Mouse (Mus musculus): Measurements from ENCODE around the gene Qpctl.

DNA sequence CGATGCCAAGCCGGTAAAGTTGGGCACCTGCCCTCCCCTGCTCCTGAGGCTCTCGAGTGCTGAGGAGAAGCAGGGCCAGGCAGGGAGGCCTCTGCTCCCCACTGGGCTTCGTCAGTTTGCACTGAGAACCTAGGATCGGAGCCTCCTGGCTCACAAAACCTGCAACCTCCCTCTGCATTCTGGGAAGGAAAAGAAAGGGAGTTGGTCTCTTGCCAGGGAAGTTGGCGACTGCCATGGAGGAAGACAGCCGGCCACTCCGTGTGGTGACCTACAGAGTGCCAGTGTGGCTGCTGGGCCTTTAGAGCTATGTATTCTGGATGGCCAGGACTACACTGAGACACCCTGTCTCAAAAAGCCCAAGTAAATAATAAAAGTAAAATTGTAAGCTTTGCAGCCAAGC is 5.7 kb upstream of the Qpctl start:
- no peak for TF ChIP-seq CTCF (IDR thresholded peaks at IDR 0.05; ENCODE audit: borderline replicate concordance, extremely low read depth, insufficient read depth, insufficient read length)
- no peak for TF ChIP-seq POLR2A (IDR thresholded peaks at IDR 0.05; ENCODE audit: borderline replicate concordance, extremely low read depth, insufficient read depth, insufficient read length, poor library complexity, severe bottlenecking)

Measured in brain, embryonic 14.5 days (tissue).